Mouse (Mus musculus) lung, postnatal 0 days (tissue): Measurements from ENCODE around the gene Tyw3. TPM values are rescaled to one million over a fixed set of nuclear protein-coding genes. Genes with fewer than 3 reads are reported as not detected.

Source experiments
- ATAC-seq: fragments of 200-750 bp; cut with Nextera tagmentation; 2 replicates; pipeline ENCODE4 v1.8.0; 2017; ENCODE audit warnings: moderate library complexity
- DNase-seq: peaks from one replicate; pipeline ENCODE4 v3.0.0-alpha.2; 2016; ENCODE audit warnings: low spot score
- H3K27ac ChIP-seq: fragments of 300-500 bp; sonication (generic); 2 replicates; pipeline ENCODE4 v1.5.1; 2014; ENCODE audit warnings: antibody characterized with exemption, mild to moderate bottlenecking, low read length, mixed read lengths
- H3K27me3 ChIP-seq: fragments of 300-500 bp; sonication (generic); replicated peaks from 2 replicates; pipeline ENCODE4 v1.6.1; 2014; ENCODE audit warnings: low read length, mixed read lengths; ENCODE audit not compliant: insufficient read depth
- H3K36me3 ChIP-seq: fragments of 300-500 bp; sonication (generic); 2 replicates; pipeline ENCODE4 v1.6.1; 2014; ENCODE audit warnings: low read length, mixed read lengths; ENCODE audit not compliant: insufficient read depth
- H3K4me1 ChIP-seq: fragments of 300-500 bp; sonication (generic); 2 replicates; pipeline ENCODE4 v1.6.1; 2014; ENCODE audit warnings: antibody characterized with exemption, low read depth, low read length, mixed read lengths; ENCODE audit not compliant: insufficient read depth
- H3K4me2 ChIP-seq: fragments of 300-500 bp; sonication (generic); replicated peaks from 2 replicates; pipeline ENCODE4 v1.6.1; 2014; ENCODE audit warnings: low read depth, mild to moderate bottlenecking, low read length, moderate library complexity, mixed read lengths
- H3K4me3 ChIP-seq: fragments of 300-500 bp; sonication (generic); 2 replicates; pipeline ENCODE4 v1.5.1; 2014; ENCODE audit warnings: low read depth, low read length
- H3K9ac ChIP-seq: fragments of 300-500 bp; sonication (generic); replicated peaks from 2 replicates; pipeline ENCODE4 v1.6.1; 2014; ENCODE audit warnings: low read depth, mild to moderate bottlenecking
- H3K9me3 ChIP-seq: fragments of 300-500 bp; sonication (generic); 2 replicates; pipeline ENCODE4 v1.6.1; 2016; ENCODE audit warnings: low read length, mixed read lengths
- CTCF ChIP-seq: IDR thresholded peaks from 2 replicates; pipeline ENCODE4 v1.5.1; 2016; ENCODE audit warnings: antibody characterized with exemption, mild to moderate bottlenecking
- EP300 ChIP-seq: IDR thresholded peaks from 2 replicates; pipeline ENCODE4 v1.6.1; 2016; ENCODE audit warnings: antibody characterized with exemption, mild to moderate bottlenecking, control low read depth
- WGBS: fragments of 180-500 bp; shearing (Covaris S2); extraction: QIAGEN DNeasy Blood & Tissue Kit; methylation state at CpG from one replicate; pipeline ENCODE4 v1.1.7; 2014; 5-methylcytosine and 5-hydroxymethylcytosine counted together
- polyA plus RNA-seq: library from polyadenylated mRNA; unstranded; fragments of >200 nt; fragmentation: Nextera tagmentation; extraction: Ambion mirVana; gene quantifications from 2 replicates; pipeline ENCODE4 v1.2.1, GENCODE M21; 2015

The Tyw3 gene
- polyA plus RNA-seq, 1 experiment from 2014 or later, result 4.4 TPM

- TF ChIP-seq CTCF (no peak), EP300 (no peak)
- Histone ChIP-seq H3K4me3 (no peak overlapping the region), H3K27ac (no peak overlapping the region), H3K27me3 (no peaks in the 10 kb centered on the region), H3K9me3 (no peaks in the 10 kb centered on the region), H3K4me2 (no peak overlapping the region), H3K36me3 (no peaks in the 10 kb centered on the region), H3K4me1 (peaks cover 4% of the 10 kb centered on the region; the same call in 1 of the 2 replicates), H3K9ac (no peak overlapping the region)
- ATAC-seq (no peak), DNase-seq (no peak)
- 45% methylated on average over 17 of the region's 17 CpGs for WGBS
Measured at GRCm38 (mm10) chr3:154550326-154551034, 46.4 kb downstream of the Tyw3 start.

GRCm38 (mm10) chr3:154548868-154549301 is 48.0 kb downstream of the Tyw3 start:
- Histone ChIP-seq H3K27ac (no peak overlapping the region), H3K36me3 (no peaks in the 10 kb centered on the region), H3K4me1 (peaks cover 4% of the 10 kb centered on the region; the same call in 1 of the 2 replicates), H3K9me3 (no peaks in the 10 kb centered on the region), H3K4me3 (no peak overlapping the region), H3K27me3 (no peaks in the 10 kb centered on the region), H3K9ac (no peak overlapping the region), H3K4me2 (no peak overlapping the region)
- ATAC-seq (no peak), DNase-seq (peak; percentile 11)
- no peak for TF ChIP-seq CTCF
- TF ChIP-seq EP300, result no peak
- 11% methylated on average over 8 of the region's 8 CpGs for WGBS

GRCm38 (mm10) chr3:154547549-154548426 is 49.1 kb downstream of the Tyw3 start:
- Histone ChIP-seq H3K27ac (no peak overlapping the region), H3K9me3 (no peaks in the 10 kb centered on the region), H3K9ac (no peak overlapping the region), H3K27me3 (no peaks in the 10 kb centered on the region), H3K4me1 (peaks cover 4% of the 10 kb centered on the region; the same call in 1 of the 2 replicates), H3K36me3 (no peaks in the 10 kb centered on the region), H3K4me3 (no peak overlapping the region), H3K4me2 (no peak overlapping the region)
- WGBS, result 11% methylated on average over 20 of the region's 20 CpGs
- DNase-seq (no peak), ATAC-seq (no peak)
- TF ChIP-seq CTCF (no peak), EP300 (no peak)

- Histone ChIP-seq H3K9ac (no peak overlapping the region), H3K9me3 (no peaks in the 10 kb centered on the region), H3K4me3 (no peak overlapping the region), H3K27me3 (no peaks in the 10 kb centered on the region), H3K27ac (no peak overlapping the region), H3K4me2 (no peak overlapping the region), H3K36me3 (no peaks in the 10 kb centered on the region), H3K4me1 (peaks cover 4% of the 10 kb centered on the region; the same call in 1 of the 2 replicates)
- TF ChIP-seq CTCF (no peak), EP300 (no peak)
- no peak for ATAC-seq
- DNase-seq, result no peak
- 35% methylated on average over 4 of the region's 4 CpGs for WGBS
Measured at GRCm38 (mm10) chr3:154546234-154546633, 50.7 kb downstream of the Tyw3 start.

GRCm38 (mm10) chr3:154540086-154540911 is 56.6 kb downstream of the Tyw3 start:
- H3K4me2 ChIP-seq, result no peak overlapping the region
- no peaks in the 10 kb centered on the region for H3K9me3 ChIP-seq
- H3K27me3 ChIP-seq, result no peaks in the 10 kb centered on the region
- no peak for TF ChIP-seq CTCF
- TF ChIP-seq EP300, result no peak
- ATAC-seq (no peak), DNase-seq (no peak)
- no peak overlapping the region for H3K9ac ChIP-seq
- H3K36me3 ChIP-seq, result no peaks in the 10 kb centered on the region
- H3K4me1 ChIP-seq, result no peaks in the 10 kb centered on the region
- H3K27ac ChIP-seq, result no peak overlapping the region
- H3K4me3 ChIP-seq, result no peak overlapping the region
- WGBS, result 52% methylated on average over 10 of the region's 10 CpGs

- WGBS, result 72% methylated on average over 5 of the region's 5 CpGs
- no peaks in the 10 kb centered on the region for H3K9me3 ChIP-seq
- ATAC-seq (no peak), DNase-seq (no peak)
- H3K4me2 ChIP-seq, result no peak overlapping the region
- no peaks in the 10 kb centered on the region for H3K27me3 ChIP-seq
- no peaks in the 10 kb centered on the region for H3K4me1 ChIP-seq
- TF ChIP-seq EP300, result no peak
- TF ChIP-seq CTCF, result no peak
- H3K27ac ChIP-seq, result no peak overlapping the region
- H3K4me3 ChIP-seq, result no peak overlapping the region
- H3K36me3 ChIP-seq, result no peaks in the 10 kb centered on the region
- no peak overlapping the region for H3K9ac ChIP-seq
Measured at GRCm38 (mm10) chr3:154536134-154536533, 60.8 kb downstream of the Tyw3 start.
